Mouse (Mus musculus) cerebellum, postnatal 25 days (tissue): ENCODE measurements around the gene Gm17387.
A peak's percentile ranks its signal among the peaks of the same experiment; 100 is the strongest.

Experiments used
- DNase-seq, 2 experiments: peaks; one replicate each; pipeline ENCODE4 v3.0.0; 2021; ENCODE audit warnings: mixed read lengths in 2 of 2

Gm17387 gene

GRCm38 (mm10) chr7:141028831-141029230 is at the start of gene Gm17387:
Gene Gm17387 (plus strand): TSS chr7:141029131.
- no peak for DNase-seq

GRCm38 (mm10) chr7:140981704-140982103 is 47.2 kb upstream of the Gm17387 start:
- DNase-seq: no peak

DNA sequence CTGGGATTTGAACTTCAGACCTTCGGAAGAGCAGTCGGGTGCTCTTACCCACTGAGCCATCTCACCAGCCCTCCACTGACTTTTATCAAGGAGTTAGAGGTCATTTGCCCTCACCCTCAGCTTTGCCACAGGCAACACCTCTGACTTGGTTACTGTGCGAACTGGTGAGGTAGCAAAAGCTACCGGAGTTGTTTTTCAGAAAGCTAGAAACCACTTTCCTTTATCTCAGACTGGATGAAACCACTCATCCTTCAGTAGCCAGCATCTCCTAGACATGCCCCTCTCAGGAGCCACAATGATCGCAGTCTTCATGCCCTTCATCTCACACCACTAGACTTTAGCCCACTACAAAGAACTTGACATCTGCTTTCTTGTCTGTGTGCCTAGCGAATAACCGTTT is 46.0 kb upstream of the Gm17387 start:
- no peak for DNase-seq

GRCm38 (mm10) chr7:140987182-140988138 is 41.5 kb upstream of the Gm17387 start:
- DNase-seq: no peak

GRCm38 (mm10) chr7:140989022-140989421 is 39.9 kb upstream of the Gm17387 start:
- DNase-seq: no peak

DNA sequence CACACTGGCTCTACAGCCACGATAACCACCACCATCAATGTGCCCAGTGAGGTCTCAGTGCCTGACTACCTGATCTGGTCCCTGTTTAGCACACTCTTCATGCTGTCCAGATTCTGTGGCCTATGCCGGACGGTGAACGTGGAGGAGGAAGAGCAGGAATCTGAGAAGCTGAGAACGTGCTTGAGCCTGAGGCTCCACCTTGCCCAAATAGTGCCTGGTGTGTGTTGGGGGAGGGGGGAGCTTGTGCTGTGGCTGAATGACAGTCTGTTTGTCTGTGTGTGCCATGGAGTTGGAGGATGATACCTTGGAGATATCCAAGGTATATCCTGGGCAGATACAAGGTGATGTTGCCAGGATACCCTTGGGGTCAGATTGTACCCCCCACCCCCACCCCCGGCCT is 38.7 kb upstream of the Gm17387 start:
- DNase-seq: no peak

GRCm38 (mm10) chr7:140990622-140991021 is 38.3 kb upstream of the Gm17387 start:
- DNase-seq: no peak

DNA sequence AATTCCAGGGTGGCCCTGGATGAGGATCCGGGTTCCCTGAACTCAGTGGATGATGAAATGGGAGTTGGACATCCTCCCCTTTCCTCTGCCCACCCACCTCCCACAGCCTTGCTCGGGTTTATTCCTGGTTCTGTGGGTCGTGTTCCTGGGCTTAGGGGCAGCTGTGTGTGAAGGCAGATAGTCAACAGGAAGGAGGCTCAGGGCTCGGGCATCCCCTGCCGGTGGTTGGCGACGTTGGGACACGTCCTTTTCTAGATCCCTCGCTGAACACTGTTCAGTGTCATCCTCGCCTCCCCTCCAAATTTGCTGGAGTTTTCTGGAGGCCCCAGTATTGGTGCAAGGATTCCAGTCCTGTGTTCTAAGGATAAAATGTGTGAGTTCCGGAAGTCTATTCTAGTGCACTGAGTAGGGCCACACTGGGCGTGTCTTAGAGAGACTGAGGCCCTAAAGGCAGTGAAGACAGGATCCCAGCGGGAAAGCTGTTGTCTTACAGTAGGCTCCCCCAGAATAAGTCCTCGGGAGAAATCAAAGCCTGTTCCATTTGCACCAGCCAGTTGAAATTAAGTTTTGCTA is 37.7 kb upstream of the Gm17387 start:
- no peak for DNase-seq

DNA sequence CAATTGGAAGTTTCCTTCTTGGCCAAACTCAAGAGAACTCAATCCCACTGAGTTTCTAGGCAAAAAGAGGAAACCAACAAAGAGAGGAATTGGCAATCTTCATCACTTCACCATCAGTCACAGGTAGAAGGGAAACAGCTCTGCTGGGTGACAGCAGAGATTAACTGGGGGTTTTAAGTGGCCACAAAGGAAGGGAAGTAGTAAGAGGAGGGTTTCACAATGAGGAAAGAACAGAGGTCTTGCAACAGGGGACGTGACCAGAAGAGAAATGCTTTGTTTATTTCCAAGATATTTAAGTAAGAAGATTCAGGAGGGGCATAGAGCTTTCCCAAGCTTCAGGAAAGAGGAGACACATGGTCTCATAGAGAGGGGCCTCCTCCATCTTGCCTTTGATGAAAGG is 31.1 kb upstream of the Gm17387 start:
- DNase-seq: no peak

- no peak for DNase-seq
These were observed 29.9 kb upstream of the Gm17387 start for GRCm38 (mm10) chr7:140998853-140999700.

- DNase-seq: no peak
These were observed 27.8 kb upstream of the Gm17387 start for GRCm38 (mm10) chr7:141000881-141001708.

DNA sequence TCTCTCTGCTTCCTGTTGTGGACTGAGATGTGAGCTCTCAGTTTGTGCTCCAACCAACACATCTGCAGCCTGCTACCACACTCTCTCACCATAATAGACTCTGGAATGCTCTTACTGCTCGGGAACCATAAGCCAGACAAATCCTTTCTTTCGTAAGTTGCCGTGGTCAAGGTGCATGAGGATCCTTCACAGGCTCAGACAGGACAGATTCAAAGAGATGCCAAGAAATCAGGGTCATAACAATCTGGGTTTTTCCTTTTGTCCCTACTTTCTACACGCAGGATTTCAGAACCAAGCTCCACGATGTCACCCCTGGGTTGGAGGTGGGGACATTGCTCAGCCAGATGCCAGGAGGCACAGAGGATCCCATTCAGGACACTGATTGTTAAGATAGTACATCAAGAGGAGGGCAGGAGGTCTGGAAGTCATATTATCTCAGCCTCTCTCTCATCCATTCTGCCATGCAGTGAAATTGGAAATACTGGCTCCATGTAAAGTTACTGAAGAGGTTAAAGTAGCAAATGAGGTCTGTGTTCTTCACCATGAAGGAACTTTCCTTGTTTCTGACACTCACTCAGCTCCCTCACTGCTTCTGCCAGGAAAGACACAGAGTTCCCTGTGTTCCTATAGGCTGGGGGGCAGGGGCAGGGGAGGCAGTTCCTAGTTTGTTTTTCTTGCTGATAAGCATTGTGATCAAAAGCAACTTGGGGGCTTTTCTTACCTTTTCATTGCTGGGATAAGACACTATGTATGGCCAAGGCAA is 25.5 kb upstream of the Gm17387 start:
- no peak for DNase-seq

DNA sequence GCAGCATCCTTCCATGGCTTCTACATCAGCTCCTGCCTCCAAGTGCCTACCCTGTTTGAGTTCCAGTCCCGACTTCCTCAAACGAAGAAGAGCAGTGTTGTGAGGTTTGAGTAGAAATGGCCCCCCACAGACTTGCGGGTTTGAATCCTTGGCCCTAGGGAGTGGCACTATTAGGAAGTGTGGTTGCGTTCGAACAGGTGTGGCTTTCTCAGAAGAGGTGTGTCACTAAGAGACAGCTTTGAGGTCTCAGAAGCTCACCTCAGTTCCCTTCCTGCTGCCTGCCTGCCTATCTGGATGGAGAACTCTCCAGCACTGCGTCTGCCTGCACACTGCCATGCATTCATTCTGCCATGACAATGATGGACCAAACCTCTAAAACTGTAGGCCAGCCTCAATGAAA is 22.5 kb upstream of the Gm17387 start:
- DNase-seq: no peak

- DNase-seq: no peak
These were observed 22.0 kb upstream of the Gm17387 start for GRCm38 (mm10) chr7:141006914-141007313.

GRCm38 (mm10) chr7:141008312-141008761 is 20.6 kb upstream of the Gm17387 start:
- peak; percentile 19 to 23 for DNase-seq

GRCm38 (mm10) chr7:141008938-141009660 is 19.8 kb upstream of the Gm17387 start:
- DNase-seq: peak; percentile 49 to 79

DNA sequence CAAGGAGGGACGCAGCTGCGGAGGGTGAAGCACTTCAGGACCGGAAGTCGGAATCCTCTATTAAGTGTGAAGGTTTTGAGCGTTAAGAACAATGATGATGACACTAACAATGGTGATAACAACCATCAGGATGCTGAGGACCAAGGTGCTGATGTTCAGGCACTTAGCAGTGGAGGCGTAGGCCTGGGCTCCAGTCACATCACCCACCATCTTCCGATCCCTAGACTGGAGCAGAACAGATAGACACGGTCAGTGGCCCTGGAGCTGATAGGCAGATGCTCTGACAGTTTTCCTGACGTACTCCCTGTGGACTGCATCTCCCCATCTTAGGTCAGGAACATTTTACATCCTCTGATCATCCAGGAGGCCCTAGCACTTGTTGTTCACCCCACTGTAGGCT is 19.3 kb upstream of the Gm17387 start:
- DNase-seq: no peak

- DNase-seq: no peak
These were observed 18.3 kb upstream of the Gm17387 start, which contains the start of gene Ifitm3 for GRCm38 (mm10) chr7:141010593-141010992. Gene Ifitm3 (minus strand): TSS chr7:141010770.

DNA sequence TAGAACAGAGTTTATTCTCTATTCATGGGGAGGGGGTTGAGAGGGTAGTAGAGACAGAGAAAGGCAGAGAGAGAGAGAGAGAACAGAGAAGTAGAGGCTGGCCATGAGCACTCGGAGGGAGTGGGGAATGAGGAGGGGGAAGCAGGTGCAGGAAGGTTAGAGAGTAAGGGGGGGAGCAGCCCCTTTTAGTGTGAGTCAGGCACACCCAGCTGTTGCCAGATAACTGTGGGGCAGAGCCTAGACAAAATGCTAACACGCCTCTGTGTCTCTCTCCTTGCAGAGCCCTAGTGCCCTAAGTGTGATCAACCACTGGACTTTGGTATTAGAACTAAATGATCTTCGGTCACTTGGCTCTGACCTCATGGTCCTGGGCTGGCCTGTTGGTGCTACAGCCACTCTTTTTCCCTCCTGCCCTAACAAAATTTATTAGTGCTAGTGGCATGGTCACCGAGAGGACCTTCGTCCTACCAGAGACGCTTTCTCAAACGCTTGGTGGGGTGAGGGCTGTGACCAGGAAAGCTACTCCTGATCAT is 17.6 kb upstream of the Gm17387 start:
- DNase-seq: no peak
